Mouse (Mus musculus): ENCODE results near the gene E030018B13Rik. TPM values are rescaled to one million over a fixed set of nuclear protein-coding genes. Genes with fewer than 3 reads are reported as not detected.
A peak's percentile ranks its signal among the peaks of the same experiment; 100 is the strongest.

The E030018B13Rik gene
- polyA plus RNA-seq, 1 experiment, result not detected

DNA sequence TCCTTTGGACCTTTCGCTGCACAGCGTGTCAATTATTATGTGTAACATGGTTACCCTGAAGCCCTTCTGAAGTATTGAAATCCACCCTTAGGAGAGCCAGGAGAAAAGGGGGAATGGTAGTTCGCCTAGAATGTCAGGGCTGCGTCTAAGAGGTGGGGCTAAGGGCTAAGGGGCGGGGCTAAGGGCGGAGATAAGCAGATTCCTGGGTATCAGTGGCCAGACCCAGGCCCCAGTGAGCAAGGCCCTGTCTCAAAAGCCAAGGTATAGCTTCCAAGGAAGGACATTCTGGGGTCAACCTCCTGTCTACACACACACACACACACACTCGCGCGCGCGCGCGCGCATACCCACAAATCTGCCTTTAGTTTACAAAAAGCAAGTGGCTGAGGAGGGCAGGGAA lies 39.0 kb upstream of the E030018B13Rik start:
- no peak overlapping the region for H3K9ac ChIP-seq (ENCODE audit: low read depth, poor library complexity, severe bottlenecking)
- H3K36me3 ChIP-seq (ENCODE audit: control insufficient read depth, insufficient read depth, low read length, poor library complexity, severe bottlenecking), result no peaks in the 10 kb centered on the region
- H3K27me3 ChIP-seq (ENCODE audit: control insufficient read depth, insufficient read depth, low read length, poor library complexity, severe bottlenecking), result no peaks in the 10 kb centered on the region
- H3K4me3 ChIP-seq (ENCODE audit: low read depth, low read length), result peak overlapping the region; percentile 9; the same call in 1 of the 2 replicates
- H3K9me3 ChIP-seq (replicated peaks; ENCODE audit: control insufficient read depth, insufficient read depth, low read length, poor library complexity, severe bottlenecking), result no peaks in the 10 kb centered on the region
- H3K4me1 ChIP-seq (ENCODE audit: control insufficient read depth, insufficient read depth, low read length), result no peaks in the 10 kb centered on the region
- no peak overlapping the region for H3K27ac ChIP-seq (ENCODE audit: insufficient read depth, low read length)
- TF ChIP-seq POLR2A (IDR thresholded peaks at IDR 0.05; ENCODE audit: insufficient read depth, low read length), result no peak
- TF ChIP-seq EP300 (IDR thresholded peaks at IDR 0.05; ENCODE audit: insufficient read depth, low read depth, low read length), result no peak
- no peak for TF ChIP-seq CTCF (IDR thresholded peaks at IDR 0.05; ENCODE audit: low read depth, low read length)

DNA sequence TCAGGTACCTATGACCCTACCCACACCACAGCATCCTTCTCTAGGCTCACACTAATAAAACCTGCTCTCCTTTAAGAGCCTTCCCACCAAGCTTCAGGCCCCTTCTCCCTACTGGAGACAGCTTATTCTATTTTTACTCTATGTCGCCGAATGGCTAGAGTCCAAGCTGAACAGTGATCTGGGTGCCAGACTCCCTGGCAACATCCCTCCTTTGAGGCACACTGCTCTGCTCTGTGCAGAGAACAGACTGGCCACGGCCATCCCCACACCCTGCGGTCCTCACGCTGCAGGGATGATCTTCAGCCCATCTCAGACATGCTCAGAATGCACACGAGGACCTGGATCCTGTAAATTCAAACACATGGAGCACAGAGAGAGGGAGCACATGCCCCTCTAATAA lies 37.1 kb upstream of the E030018B13Rik start:
- Histone ChIP-seq H3K4me1 (ENCODE audit: control insufficient read depth, insufficient read depth, low read length) (no peaks in the 10 kb centered on the region), H3K9me3 (replicated peaks; ENCODE audit: control insufficient read depth, insufficient read depth, low read length, poor library complexity, severe bottlenecking) (no peaks in the 10 kb centered on the region), H3K36me3 (ENCODE audit: control insufficient read depth, insufficient read depth, low read length, poor library complexity, severe bottlenecking) (no peaks in the 10 kb centered on the region), H3K27me3 (ENCODE audit: control insufficient read depth, insufficient read depth, low read length, poor library complexity, severe bottlenecking) (no peaks in the 10 kb centered on the region), H3K27ac (ENCODE audit: insufficient read depth, low read length) (no peak overlapping the region), H3K4me3 (ENCODE audit: low read depth, low read length) (no peak overlapping the region), H3K9ac (ENCODE audit: low read depth, poor library complexity, severe bottlenecking) (no peak overlapping the region)
- no peak for TF ChIP-seq EP300 (IDR thresholded peaks at IDR 0.05; ENCODE audit: insufficient read depth, low read depth, low read length)

DNA sequence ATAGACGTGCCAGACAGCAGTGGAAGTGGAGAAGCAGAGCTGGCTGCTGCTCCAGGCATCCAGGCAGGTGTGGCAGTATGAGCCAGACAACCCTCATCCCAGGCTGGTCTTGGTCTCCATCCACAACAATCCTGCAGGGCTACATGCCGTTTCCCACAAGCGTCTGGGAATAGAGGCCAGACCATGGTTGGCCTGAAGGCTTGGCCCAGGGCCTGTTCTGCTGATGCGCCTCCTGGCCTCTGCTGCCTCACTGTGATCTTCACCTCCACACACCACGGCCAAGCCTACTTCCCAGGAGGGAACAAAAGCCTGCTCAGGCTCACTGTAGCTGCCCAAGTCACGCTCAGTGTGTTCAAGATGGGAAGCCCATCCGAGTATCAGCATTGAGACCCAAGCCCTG lies 33.9 kb upstream of the E030018B13Rik start:
- Histone ChIP-seq H3K9me3 (replicated peaks; ENCODE audit: control insufficient read depth, insufficient read depth, low read length, poor library complexity, severe bottlenecking) (no peaks in the 10 kb centered on the region), H3K27me3 (ENCODE audit: control insufficient read depth, insufficient read depth, low read length, poor library complexity, severe bottlenecking) (no peaks in the 10 kb centered on the region), H3K4me1 (ENCODE audit: control insufficient read depth, insufficient read depth, low read length) (peaks cover 4% of the 10 kb centered on the region), H3K4me3 (ENCODE audit: low read depth, low read length) (no peak overlapping the region), H3K9ac (ENCODE audit: low read depth, poor library complexity, severe bottlenecking) (no peak overlapping the region), H3K27ac (ENCODE audit: insufficient read depth, low read length) (no peak overlapping the region), H3K36me3 (ENCODE audit: control insufficient read depth, insufficient read depth, low read length, poor library complexity, severe bottlenecking) (no peaks in the 10 kb centered on the region)
- no peak for TF ChIP-seq CTCF (IDR thresholded peaks at IDR 0.05; ENCODE audit: low read depth, low read length)
- no peak for TF ChIP-seq POLR2A (IDR thresholded peaks at IDR 0.05; ENCODE audit: insufficient read depth, low read length)
- no peak for TF ChIP-seq EP300 (IDR thresholded peaks at IDR 0.05; ENCODE audit: insufficient read depth, low read depth, low read length)

DNA sequence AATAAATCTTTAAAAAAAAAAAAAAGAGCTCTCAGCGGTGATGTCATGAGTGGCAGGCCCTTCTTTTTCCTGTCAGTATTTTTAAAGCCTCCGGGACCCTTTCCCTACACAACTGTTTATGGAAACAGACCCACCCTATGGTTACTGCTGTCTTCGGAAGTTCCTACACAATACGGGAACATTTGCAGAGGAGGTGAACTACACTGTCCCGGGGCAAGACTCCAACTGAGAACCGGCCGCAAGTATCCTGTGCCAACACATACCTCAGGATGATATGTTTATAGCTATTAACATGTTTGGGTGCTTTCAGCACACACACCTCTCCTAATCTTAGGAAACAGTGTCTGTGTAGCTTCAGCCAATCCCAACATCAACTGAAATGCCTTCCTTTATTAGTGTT lies 31.6 kb upstream of the E030018B13Rik start:
- no peak overlapping the region for H3K9ac ChIP-seq (ENCODE audit: low read depth, poor library complexity, severe bottlenecking)
- TF ChIP-seq POLR2A (IDR thresholded peaks at IDR 0.05; ENCODE audit: insufficient read depth, low read length) (no peak), EP300 (IDR thresholded peaks at IDR 0.05; ENCODE audit: insufficient read depth, low read depth, low read length) (no peak), CTCF (IDR thresholded peaks at IDR 0.05; ENCODE audit: low read depth, low read length) (no peak)

DNA sequence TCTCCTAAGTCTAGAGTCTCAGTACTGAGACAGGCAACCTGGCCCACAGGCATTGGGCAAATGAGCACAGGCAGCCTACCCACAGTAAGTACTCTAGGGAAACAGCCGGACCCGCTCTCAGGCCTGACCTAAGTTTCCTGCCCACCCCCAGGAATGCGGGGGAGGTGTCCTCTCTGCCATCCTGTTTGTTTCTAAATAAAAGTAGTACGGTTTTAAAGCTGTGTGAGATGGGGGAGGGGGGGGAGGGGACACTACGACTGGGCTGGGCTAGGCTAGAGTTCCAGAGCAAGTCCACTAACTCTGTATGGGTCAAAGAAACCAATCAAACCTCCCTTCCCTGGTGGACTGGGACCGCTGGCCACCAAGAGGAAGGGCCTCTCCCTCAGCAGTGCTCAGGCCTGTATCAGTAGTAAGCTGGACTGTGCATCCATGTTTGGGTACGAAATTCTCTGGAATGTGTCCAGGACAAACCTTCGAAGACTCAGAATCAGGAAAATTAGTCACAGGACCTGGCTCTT lies 29.6 kb upstream of the E030018B13Rik start:
- H3K27ac ChIP-seq (ENCODE audit: insufficient read depth, low read length), result no peak overlapping the region
- no peaks in the 10 kb centered on the region for H3K36me3 ChIP-seq (ENCODE audit: control insufficient read depth, insufficient read depth, low read length, poor library complexity, severe bottlenecking)
- no peaks in the 10 kb centered on the region for H3K9me3 ChIP-seq (replicated peaks; ENCODE audit: control insufficient read depth, insufficient read depth, low read length, poor library complexity, severe bottlenecking)
- peaks cover 13% of the 10 kb centered on the region for H3K4me1 ChIP-seq (ENCODE audit: control insufficient read depth, insufficient read depth, low read length)
- H3K9ac ChIP-seq (ENCODE audit: low read depth, poor library complexity, severe bottlenecking), result no peak overlapping the region
- no peak for TF ChIP-seq CTCF (IDR thresholded peaks at IDR 0.05; ENCODE audit: low read depth, low read length)
- TF ChIP-seq POLR2A (IDR thresholded peaks at IDR 0.05; ENCODE audit: insufficient read depth, low read length), result no peak
- TF ChIP-seq EP300 (IDR thresholded peaks at IDR 0.05; ENCODE audit: insufficient read depth, low read depth, low read length), result no peak
- no peaks in the 10 kb centered on the region for H3K27me3 ChIP-seq (ENCODE audit: control insufficient read depth, insufficient read depth, low read length, poor library complexity, severe bottlenecking)
- H3K4me3 ChIP-seq (ENCODE audit: low read depth, low read length), result no peak overlapping the region

More for the DNA sequence above, 31.6 kb upstream of the E030018B13Rik start:
- H3K27ac ChIP-seq (ENCODE audit: insufficient read depth, low read length), result no peak overlapping the region
- H3K4me1 ChIP-seq (ENCODE audit: control insufficient read depth, insufficient read depth, low read length), result peaks cover 13% of the 10 kb centered on the region
- H3K36me3 ChIP-seq (ENCODE audit: control insufficient read depth, insufficient read depth, low read length, poor library complexity, severe bottlenecking), result no peaks in the 10 kb centered on the region
- H3K4me3 ChIP-seq (ENCODE audit: low read depth, low read length), result no peak overlapping the region
- no peaks in the 10 kb centered on the region for H3K27me3 ChIP-seq (ENCODE audit: control insufficient read depth, insufficient read depth, low read length, poor library complexity, severe bottlenecking)
- no peaks in the 10 kb centered on the region for H3K9me3 ChIP-seq (replicated peaks; ENCODE audit: control insufficient read depth, insufficient read depth, low read length, poor library complexity, severe bottlenecking)

DNA sequence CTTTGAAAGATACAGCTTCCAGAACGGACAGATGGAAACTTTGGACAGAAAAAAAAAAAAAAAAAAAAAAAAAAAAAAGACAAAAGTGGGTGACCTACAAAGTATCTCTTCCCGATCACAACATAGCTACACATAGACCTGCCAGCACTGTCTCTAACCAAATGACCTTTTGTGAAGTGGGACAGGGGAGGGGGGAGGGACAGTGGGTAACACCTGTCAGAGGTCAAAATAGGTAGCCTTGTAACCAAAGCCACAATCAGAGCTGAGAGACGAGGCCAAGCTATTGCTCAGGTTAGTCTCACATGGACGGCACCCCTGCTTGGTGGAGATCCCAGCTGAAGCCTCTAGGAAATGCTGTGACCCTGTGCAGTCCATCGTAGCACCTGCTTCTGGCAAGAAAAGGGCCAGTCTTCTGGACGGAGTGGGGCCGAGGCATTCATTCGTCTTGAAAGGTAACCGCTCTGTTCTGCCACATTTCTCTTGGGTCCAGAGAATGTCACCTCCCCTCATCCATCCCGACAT lies 29.0 kb upstream of the E030018B13Rik start:
- H3K4me1 ChIP-seq (ENCODE audit: control insufficient read depth, insufficient read depth, low read length), result peaks cover 13% of the 10 kb centered on the region
- no peaks in the 10 kb centered on the region for H3K27me3 ChIP-seq (ENCODE audit: control insufficient read depth, insufficient read depth, low read length, poor library complexity, severe bottlenecking)
- no peaks in the 10 kb centered on the region for H3K9me3 ChIP-seq (replicated peaks; ENCODE audit: control insufficient read depth, insufficient read depth, low read length, poor library complexity, severe bottlenecking)
- no peak overlapping the region for H3K9ac ChIP-seq (ENCODE audit: low read depth, poor library complexity, severe bottlenecking)
- H3K36me3 ChIP-seq (ENCODE audit: control insufficient read depth, insufficient read depth, low read length, poor library complexity, severe bottlenecking), result no peaks in the 10 kb centered on the region
- no peak for TF ChIP-seq EP300 (IDR thresholded peaks at IDR 0.05; ENCODE audit: insufficient read depth, low read depth, low read length)
- H3K4me3 ChIP-seq (ENCODE audit: low read depth, low read length), result no peak overlapping the region
- H3K27ac ChIP-seq (ENCODE audit: insufficient read depth, low read length), result no peak overlapping the region

All from ES-Bruce4 (cell line).